Mouse (Mus musculus): ENCODE results near the gene Cby1. TPM values are rescaled to one million over a fixed set of nuclear protein-coding genes. Genes with fewer than 3 reads are reported as not detected.
A peak's percentile ranks its signal among the peaks of the same experiment; 100 is the strongest.

Gene Cby1
- total RNA-seq, 2 experiments from 2014 or later: 9.9 to 45.0 TPM

GRCm38 (mm10) chr15:79697011-79697410 is 38.0 kb downstream of the Cby1 start:
- ATAC-seq (ENCODE audit: poor library complexity, severe bottlenecking): no peak

GRCm38 (mm10) chr15:79697558-79698187 is 38.7 kb downstream of the Cby1 start:
- ATAC-seq (ENCODE audit: poor library complexity, severe bottlenecking): peak; percentile 84

GRCm38 (mm10) chr15:79706603-79707214 is 47.7 kb downstream of the Cby1 start:
- no peak for ATAC-seq (ENCODE audit: poor library complexity, severe bottlenecking)

GRCm38 (mm10) chr15:79708229-79708822 is 49.3 kb downstream of the Cby1 start:
- peak; percentile 91 for ATAC-seq (ENCODE audit: poor library complexity, severe bottlenecking)

GRCm38 (mm10) chr15:79715646-79716045 is 56.6 kb downstream of the Cby1 start:
- ATAC-seq (ENCODE audit: poor library complexity, severe bottlenecking): no peak

- ATAC-seq (ENCODE audit: poor library complexity, severe bottlenecking): no peak
These were observed 57.7 kb downstream of the Cby1 start for GRCm38 (mm10) chr15:79716710-79717109.

Other genes with a start within 250 kb of the Cby1 start
- gene Csnk1e, start 203.6 kb upstream of the Cby1 start, total RNA-seq (2015): 33.3 and 39.4 TPM in 2 replicates
- 29.3 and 32.0 TPM in 2 replicates for gene Csnk1e, start 203.6 kb upstream of the Cby1 start, total RNA-seq (2017)
- gene Kcnj4, start 154.0 kb upstream of the Cby1 start, total RNA-seq (2015): not detected in 2 replicates
- not detected in 2 replicates for gene Kcnj4, start 154.0 kb upstream of the Cby1 start, total RNA-seq (2017)
- not detected in 2 replicates for gene Kdelr3, start 142.8 kb upstream of the Cby1 start, total RNA-seq (2015)
- not detected in 2 replicates for gene Kdelr3, start 142.8 kb upstream of the Cby1 start, total RNA-seq (2017)
- 108 TPM in 2 replicates for gene Ddx17, start 112.5 kb upstream of the Cby1 start, total RNA-seq (2015)
- 146 and 163 TPM in 2 replicates for gene Ddx17, start 112.5 kb upstream of the Cby1 start, total RNA-seq (2017)
- 3.7 and 7.0 TPM in 2 replicates for gene Dmc1, start 54.1 kb upstream of the Cby1 start, total RNA-seq (2015)
- gene Dmc1, start 54.1 kb upstream of the Cby1 start, total RNA-seq (2017): 5.1 and 5.3 TPM in 2 replicates
- gene Fam227a, start 243 bp upstream of the Cby1 start, total RNA-seq (2015): 0.20 and 0.87 TPM in 2 replicates
- gene Fam227a, start 243 bp upstream of the Cby1 start, total RNA-seq (2017): 0.12 and 1.2 TPM in 2 replicates
- 161 and 184 TPM in 2 replicates for gene Tomm22, start 11.7 kb downstream of the Cby1 start, total RNA-seq (2015)
- gene Tomm22, start 11.7 kb downstream of the Cby1 start, total RNA-seq (2017): 81.2 and 82.1 TPM in 2 replicates
- 6.7 and 8.0 TPM in 2 replicates for gene Josd1, start 28.7 kb downstream of the Cby1 start, total RNA-seq (2015)
- gene Josd1, start 28.7 kb downstream of the Cby1 start, total RNA-seq (2017): 10.7 and 13.0 TPM in 2 replicates
- 31.2 and 31.9 TPM in 2 replicates for gene Gtpbp1, start 31.6 kb downstream of the Cby1 start, total RNA-seq (2015)
- gene Gtpbp1, start 31.6 kb downstream of the Cby1 start, total RNA-seq (2017): 36.8 and 56.8 TPM in 2 replicates
- gene Sun2, start 83.3 kb downstream of the Cby1 start, total RNA-seq (2015): 53.6 and 54.4 TPM in 2 replicates
- 129 and 161 TPM in 2 replicates for gene Sun2, start 83.3 kb downstream of the Cby1 start, total RNA-seq (2017)
- gene Dnal4, start 118.7 kb downstream of the Cby1 start, total RNA-seq (2015): 13.9 and 14.1 TPM in 2 replicates
- gene Dnal4, start 118.7 kb downstream of the Cby1 start, total RNA-seq (2017): 9.6 and 12.3 TPM in 2 replicates
- gene Nptxr, start 145.6 kb downstream of the Cby1 start, total RNA-seq (2015): 0.33 and 1.3 TPM in 2 replicates
- gene Nptxr, start 145.6 kb downstream of the Cby1 start, total RNA-seq (2017): 0.44 and 0.49 TPM in 2 replicates
- not detected in 2 replicates for gene Npcd, start 175.0 kb downstream of the Cby1 start, total RNA-seq (2015)
- gene Npcd, start 175.0 kb downstream of the Cby1 start, total RNA-seq (2017): not detected in 2 replicates
- 2.3 and 3.9 TPM in 2 replicates for gene Cbx6, start 175.5 kb downstream of the Cby1 start, total RNA-seq (2015)
- gene Cbx6, start 175.5 kb downstream of the Cby1 start, total RNA-seq (2017): 3.5 and 6.7 TPM in 2 replicates
- gene Apobec3, start 232.5 kb downstream of the Cby1 start, total RNA-seq (2015): 129 and 148 TPM in 2 replicates
- 124 and 125 TPM in 2 replicates for gene Apobec3, start 232.5 kb downstream of the Cby1 start, total RNA-seq (2017)